Mouse (Mus musculus) lung, postnatal 14 days (tissue): ENCODE data around the gene Eef2kmt.
"Not testable (repeated sequence)": the region's sequence is repeated elsewhere in the genome, so short reads cannot be mapped to it uniquely, and the experiment has no call there.

Experiments used
- DNase-seq: peaks from one replicate; pipeline ENCODE4 v3.0.0; 2021

The Eef2kmt gene

GRCm38 (mm10) chr16:5255779-5256496 lies at the start of gene Eef2kmt:
Gene Eef2kmt (minus strand): TSS chr16:5255983.
- peak; percentile 99 for DNase-seq

- DNase-seq: no peak
Measured at GRCm38 (mm10) chr16:5295238-5295637, 39.5 kb upstream of the Eef2kmt start.

- DNase-seq: no peak
Measured at GRCm38 (mm10) chr16:5285376-5285775, 29.6 kb upstream of the Eef2kmt start.

DNA sequence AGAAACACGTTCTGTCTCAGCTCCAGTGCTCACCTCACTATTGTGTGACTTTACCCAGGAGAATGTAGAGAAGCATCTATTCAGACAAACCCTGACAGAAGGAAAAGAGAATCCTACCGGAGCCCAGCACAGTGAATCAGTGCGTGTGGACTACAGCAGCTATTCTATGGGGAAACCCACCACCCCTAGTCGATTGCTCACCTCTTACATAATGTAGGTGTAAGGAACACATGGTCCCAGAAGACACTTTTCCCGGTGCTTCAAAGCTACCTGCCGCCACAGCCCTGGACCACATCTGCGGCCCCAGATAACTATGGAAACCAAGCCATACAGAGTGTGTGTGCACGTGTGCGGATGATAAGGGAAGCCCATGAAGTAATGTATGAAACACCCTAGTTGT lies 26.9 kb upstream of the Eef2kmt start:
- DNase-seq: no peak

- DNase-seq: no peak
Measured at GRCm38 (mm10) chr16:5279571-5280222, 23.9 kb upstream of the Eef2kmt start.

GRCm38 (mm10) chr16:5272371-5272770 lies 16.6 kb upstream of the Eef2kmt start:
- DNase-seq: no peak

DNA sequence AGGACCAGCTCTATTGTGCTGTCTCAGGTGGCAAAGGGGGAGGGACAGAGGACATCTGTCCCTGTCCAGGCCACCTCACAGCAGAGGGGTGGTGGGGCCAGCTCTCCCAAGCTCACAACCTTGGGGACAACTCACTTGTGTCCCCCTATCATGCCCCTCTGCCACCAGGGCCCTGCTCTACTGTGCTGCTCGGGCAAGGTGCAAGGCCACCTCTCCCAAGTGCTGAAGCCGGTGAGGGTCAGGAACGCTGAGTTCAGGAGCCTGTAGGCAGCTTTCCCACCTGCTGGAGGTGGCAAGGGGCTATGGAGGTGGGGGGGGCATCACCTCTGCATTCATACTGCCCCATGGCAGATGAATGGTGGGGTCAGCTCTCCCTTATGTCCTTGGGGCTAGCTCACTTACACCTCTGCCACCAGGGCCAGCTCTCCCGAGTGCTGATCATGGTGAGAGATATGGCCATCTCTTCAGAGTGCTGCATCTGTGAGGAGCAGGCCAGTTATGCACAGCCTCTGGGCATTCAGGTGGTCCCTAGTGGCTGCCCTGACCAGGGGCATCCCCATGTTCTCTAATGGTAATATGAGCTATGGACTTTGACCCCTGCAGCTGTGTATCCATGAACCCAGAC lies 15.7 kb upstream of the Eef2kmt start:
- no peak for DNase-seq

GRCm38 (mm10) chr16:5263926-5264325 lies 8.1 kb upstream of the Eef2kmt start:
- no peak for DNase-seq

- no peak for DNase-seq
Measured at GRCm38 (mm10) chr16:5263156-5263555, 7.4 kb upstream of the Eef2kmt start.

DNA sequence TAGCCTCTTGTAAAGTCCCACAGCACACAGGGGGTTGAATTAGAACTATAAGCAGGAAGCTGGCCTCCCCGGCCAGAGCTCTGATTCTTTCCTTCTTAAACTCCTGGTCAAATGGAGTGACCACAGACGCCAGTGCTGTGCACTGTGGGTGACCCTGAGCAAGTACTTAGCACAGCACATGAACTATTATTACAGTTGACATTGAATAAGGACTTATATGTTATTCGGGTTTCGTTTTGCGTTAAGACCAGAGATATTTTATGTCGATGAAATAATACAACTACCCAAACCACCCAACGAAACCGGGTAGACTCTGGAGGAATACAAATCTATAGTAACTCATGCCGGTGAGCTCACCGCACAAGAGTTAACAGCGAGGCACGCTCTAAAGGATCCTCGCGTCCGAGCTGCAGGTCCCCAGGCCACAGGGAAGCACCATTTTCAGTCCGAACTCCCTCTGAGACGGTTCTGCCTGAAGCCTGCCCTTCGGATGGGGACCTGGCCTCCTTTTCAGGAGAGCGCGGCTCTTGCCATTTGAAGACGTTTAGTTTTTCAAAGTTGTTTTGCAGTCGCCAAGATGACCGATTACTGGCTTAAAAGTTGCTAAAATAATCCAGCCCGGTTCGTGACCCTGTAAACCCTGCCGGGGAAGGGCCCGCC lies 572 bp downstream of the Eef2kmt start:
- no peak for DNase-seq

- peak; percentile 83 for DNase-seq
Measured at GRCm38 (mm10) chr16:5254346-5255025, 1.3 kb downstream of the Eef2kmt start.

- no peak for DNase-seq
Measured at GRCm38 (mm10) chr16:5252260-5252659, 3.5 kb downstream of the Eef2kmt start.

- DNase-seq: no peak
Measured at GRCm38 (mm10) chr16:5250891-5251290, 4.9 kb downstream of the Eef2kmt start.

- DNase-seq: peak; percentile 76
Measured at GRCm38 (mm10) chr16:5244411-5244810, 11.4 kb downstream of the Eef2kmt start.

DNA sequence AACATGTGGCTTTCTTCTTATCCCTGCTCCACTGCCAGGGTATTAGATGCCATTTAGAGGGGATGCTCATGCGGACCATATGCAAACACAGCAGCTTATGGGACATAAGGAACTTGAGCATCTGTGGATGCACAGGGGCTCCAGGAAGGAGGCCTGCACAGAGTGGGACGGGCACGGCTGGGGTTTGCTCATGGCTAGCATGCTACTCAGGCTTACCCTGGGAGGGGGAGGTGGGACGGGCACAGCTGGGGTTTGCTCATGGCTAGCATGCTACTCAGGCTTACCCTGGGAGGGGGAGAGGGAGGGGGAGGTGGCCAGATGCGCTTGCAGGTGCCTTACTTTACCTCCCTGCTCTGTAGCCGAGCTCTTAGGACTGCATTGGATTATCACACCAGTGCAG lies 12.9 kb downstream of the Eef2kmt start:
- DNase-seq: no peak

GRCm38 (mm10) chr16:5242355-5242754 lies 13.4 kb downstream of the Eef2kmt start:
- DNase-seq: no peak

- peak; percentile 95 for DNase-seq
Measured at GRCm38 (mm10) chr16:5233418-5234313, 22.1 kb downstream of the Eef2kmt start, which contains the start of gene Alg1. Gene Alg1 (plus strand): TSS chr16:5233621.

DNA sequence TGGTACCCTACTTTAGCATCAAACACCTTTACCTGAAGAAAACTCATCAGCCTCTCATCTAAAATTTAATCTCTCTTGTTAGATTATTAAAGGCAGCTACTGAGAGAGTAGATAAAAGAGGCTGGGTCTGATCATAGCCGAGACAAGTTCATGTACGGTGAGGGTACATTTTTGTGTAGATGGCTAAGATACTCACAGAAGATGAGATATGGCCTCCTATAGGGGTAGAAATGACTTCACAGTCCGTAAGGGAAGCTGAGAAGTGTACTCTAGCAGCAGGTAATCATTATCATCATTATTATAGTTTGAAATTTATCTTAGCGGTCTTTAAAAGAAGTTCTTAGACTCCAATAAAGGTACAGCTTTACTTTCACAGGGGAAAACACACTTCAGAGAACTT lies 22.8 kb downstream of the Eef2kmt start:
- no peak for DNase-seq

GRCm38 (mm10) chr16:5228103-5228502 lies 27.7 kb downstream of the Eef2kmt start:
- DNase-seq: not testable (repeated sequence)

DNA sequence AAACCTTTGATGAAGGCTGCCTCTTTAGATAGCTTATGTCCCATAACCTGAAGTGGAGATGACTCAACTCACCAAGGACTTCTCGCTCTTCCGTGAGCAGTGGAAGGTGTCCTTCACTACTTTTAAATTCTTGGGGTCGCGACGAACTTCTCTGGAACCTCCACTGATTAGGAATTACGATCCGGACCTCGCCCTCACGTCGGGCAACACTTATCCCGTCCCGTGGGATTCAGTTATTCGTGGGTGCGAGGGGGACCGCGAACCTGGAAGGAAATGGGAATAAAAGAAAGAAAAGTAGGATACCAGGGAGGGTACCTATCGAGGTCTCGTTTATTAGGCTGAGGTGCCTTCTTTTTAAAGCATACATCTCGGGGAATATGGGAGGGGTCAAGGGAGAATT lies 28.3 kb downstream of the Eef2kmt start:
- not testable (repeated sequence) for DNase-seq

DNA sequence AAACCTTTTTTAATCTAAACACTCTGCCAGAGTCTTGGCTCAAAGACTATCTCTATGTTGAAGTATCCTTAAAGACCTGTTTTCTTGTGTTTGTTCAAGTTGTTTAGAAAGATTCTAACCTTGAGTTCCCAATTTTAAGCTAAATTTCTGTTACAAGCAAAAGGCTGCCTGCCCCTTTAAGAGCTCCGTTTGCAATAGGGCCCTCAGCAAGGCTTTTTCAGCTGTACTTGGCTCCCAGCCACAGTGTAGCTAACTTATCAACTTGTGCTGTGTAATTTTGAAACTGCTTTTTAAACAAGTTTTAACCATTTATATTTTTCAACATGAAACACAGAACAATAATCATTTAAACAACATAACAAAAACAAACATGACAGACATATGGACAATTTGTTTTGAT lies 29.2 kb downstream of the Eef2kmt start:
- peak; percentile 43 for DNase-seq

DNA sequence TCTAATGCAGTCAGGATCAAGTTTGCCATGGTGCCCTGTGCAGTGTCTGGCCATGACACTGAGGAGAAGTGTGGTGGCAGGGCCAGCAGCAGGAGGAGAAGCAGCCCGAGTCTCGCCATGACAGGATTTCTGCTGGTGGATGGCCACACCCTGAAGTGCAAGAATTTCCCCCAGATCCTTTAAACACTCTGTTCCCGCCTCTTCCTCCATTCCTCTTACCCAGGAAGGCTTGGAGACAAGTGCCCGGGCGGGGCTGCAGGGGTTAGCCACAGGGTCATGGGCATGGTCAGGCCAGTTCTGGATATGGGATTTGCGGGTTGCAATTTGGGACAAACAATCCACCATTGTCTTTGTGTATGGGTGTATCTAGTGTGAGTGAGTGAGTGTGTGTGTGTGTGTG lies 33.6 kb downstream of the Eef2kmt start, which contains the start of gene AU021092:
Gene AU021092 (minus strand): TSS at position 160 of the 400 bp plus-strand sequence.
- peak; percentile 43 for DNase-seq
